Mouse (Mus musculus): Measurements from ENCODE around the gene Hspb3.

Gene Hspb3

GRCm38 (mm10) chr13:113663151-113663779, at the start of gene Hspb3:
Gene Hspb3, minus strand, starts transcription at chr13:113663676.
- no peak for DNase-seq (ENCODE audit: low spot score)

DNA sequence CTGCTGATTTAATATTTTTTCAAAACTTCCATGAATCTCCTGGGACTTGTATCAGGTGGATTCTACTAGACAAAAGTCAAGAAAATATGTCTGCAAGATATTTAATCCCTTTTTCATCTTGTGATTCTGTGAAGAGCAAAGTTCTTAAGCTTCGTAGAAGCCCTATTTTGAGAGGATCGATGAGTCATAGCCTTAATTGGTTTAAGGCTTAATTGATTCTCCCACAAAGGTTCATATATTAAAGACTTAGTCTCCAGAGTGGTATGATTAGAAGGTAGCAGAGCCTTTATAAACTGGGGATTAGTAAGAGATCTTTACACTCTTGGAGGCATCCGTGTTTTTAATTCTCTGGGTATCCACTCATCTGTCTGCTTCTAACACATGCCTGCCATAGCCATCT, 49.7 kb upstream of the Hspb3 start:
- DNase-seq (ENCODE audit: low spot score) = no peak

- DNase-seq (ENCODE audit: low spot score) = no peak
Measured at GRCm38 (mm10) chr13:113706183-113706582, 42.7 kb upstream of the Hspb3 start.

- no peak for DNase-seq (ENCODE audit: low spot score)
Measured at GRCm38 (mm10) chr13:113701185-113701584, 37.7 kb upstream of the Hspb3 start.

- no peak for DNase-seq (ENCODE audit: low spot score)
Measured at GRCm38 (mm10) chr13:113699928-113700327, 36.5 kb upstream of the Hspb3 start.

- no peak for DNase-seq (ENCODE audit: low spot score)
Measured at GRCm38 (mm10) chr13:113699415-113699873, 36.0 kb upstream of the Hspb3 start.

GRCm38 (mm10) chr13:113696838-113697321, 33.4 kb upstream of the Hspb3 start:
- no peak for DNase-seq (ENCODE audit: low spot score)

DNA sequence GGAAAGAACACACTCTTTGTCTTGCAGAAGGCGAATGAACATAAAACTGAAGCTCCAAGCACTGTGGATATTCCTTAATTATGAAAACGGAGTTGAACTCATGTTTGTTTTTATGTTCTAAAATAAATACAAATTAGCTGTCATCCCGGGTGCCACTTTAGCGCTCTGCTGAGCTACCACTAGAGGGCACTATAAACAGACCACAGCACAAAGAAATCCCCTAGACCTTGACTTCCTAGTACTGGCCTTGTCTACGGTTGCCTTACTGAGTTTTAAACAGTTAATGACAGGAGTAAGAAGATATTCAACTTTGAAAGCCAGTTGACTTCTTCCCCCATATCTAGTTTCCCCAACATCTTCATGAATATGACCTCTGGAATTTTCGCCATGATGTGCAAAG, 29.9 kb upstream of the Hspb3 start:
- peak; percentile 13 for DNase-seq (ENCODE audit: low spot score)

DNA sequence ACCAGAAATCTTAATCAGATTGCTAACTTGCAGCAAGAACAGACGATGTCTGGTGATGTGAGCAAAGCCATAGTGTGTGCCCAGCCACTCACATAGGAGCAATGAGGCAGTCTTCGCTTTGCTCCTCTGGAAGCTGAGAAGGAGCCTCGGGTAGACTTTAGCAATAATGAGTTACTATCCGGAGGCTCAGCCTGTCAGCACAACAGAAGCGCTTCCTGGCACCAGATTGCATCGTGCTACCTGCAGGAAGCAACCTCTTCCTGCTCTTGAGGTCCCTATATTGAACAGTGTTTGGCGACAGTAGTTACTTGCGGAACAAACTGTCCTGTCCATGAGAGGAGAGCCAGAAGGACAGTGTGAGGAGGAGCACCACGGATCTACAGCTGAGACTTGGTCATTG, 28.2 kb upstream of the Hspb3 start:
- no peak for DNase-seq (ENCODE audit: low spot score)

GRCm38 (mm10) chr13:113689883-113690282, 26.4 kb upstream of the Hspb3 start:
- DNase-seq (ENCODE audit: low spot score) = no peak

DNA sequence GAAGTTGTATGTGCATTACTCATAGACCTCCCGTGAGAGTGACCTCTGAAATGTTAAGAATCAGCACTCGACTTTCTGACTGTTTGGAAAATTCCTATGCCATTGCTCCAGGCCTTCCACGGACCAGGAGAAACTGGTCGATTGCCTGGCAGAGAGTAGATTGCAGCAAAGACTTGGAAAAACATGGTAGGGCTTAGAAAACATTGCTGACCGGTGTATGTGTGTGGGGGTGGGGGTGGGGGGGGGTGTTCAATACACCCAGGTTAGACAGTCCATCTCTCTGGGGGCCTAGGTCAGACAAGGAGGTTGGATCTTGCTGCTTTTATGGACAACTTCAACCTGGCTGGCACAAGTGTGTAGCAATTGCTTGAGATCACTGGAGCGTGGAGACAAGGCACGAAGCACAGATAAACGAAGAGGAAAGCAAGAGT, 23.2 kb upstream of the Hspb3 start:
- no peak for DNase-seq (ENCODE audit: low spot score)

DNA sequence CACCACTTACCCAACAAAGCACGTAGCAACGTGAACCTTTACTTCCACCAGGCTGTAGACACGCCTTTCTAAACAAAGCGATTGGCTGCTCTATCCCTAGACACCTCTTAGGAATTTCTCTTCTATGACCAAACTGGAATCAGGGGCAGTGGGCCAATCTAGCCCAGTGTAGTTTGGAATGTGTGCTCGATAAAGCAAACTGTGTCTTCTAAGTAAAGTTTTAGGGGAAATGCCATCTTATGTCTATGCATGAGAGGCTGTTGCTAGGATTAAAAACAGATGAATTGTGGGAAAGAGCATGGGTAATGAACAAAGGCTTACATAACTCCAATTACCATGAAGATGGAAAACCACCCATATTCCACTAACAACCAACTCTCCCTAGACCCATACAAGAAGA, 19.3 kb upstream of the Hspb3 start:
- no peak for DNase-seq (ENCODE audit: low spot score)

GRCm38 (mm10) chr13:113680646-113681045, 17.2 kb upstream of the Hspb3 start:
- no peak for DNase-seq (ENCODE audit: low spot score)

DNA sequence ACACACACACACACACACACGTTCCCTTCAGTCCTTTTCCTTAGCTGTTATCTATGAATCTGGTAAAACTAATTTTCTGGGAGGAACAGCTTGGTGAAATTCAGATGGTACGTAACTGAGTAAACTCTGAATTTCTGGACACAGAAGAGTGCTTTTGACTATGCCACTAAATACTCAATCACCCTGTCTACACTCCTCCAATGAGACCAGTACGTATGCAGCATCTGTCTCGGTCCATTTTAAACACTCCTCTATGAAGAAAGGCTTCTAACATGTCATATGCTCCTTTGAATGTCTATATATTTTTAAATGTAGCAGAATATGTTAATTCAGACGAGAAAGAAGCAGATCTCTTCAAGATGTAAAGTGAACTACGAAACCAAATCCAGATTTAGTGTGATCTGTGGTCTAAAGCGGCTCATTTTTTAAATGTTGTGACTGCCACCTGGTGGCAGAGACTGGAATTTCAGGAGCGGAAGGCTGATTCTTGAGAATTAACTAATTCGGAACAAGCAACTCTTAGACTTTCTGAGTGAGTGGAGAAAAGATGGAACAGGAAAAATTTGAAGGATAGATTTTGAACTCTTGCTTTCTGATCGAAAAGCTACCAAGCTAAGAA, 6.1 kb upstream of the Hspb3 start:
- peak; percentile 51 for DNase-seq (ENCODE audit: low spot score)

DNA sequence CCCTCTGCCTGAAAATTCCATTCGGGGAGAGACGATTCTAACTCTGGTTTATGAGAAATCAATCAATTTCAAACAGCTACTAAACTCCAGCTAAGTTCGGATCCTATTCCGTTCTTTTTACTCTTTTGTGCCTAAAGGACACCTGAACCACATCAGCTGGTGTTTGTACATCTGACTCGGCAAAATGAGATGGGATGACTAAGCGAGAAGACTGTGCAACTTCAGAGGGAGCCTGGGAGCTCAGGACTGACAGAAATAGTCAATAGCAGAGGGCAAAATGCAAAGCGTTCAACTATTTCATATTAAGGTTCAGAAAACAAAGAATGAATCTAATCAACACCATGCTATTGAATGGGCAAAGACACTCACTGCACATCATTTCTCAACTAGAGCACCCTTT, 407 bp upstream of the Hspb3 start:
- DNase-seq (ENCODE audit: low spot score) = no peak

DNA sequence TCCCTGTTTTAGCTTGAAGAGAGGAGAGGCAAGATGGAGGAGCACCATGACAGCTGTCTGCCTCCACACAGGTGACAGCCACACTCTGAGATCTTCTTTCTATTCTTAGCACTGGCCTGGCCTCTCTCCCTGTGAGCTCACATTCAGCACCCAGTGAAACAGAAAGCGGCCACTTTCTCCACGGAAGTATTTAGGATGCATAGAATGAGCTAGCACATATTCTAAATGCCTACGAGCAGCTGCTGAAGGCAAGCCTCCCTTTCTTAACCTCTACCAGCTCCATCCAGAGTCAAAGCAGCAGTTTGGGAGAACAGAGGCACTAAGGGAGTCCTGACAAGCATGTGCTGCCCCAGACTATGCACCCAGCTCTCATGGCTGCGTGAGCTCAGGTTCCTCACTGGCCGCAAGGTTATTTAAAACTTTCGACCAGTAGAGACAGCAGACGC, 1.6 kb downstream of the Hspb3 start:
- no peak for DNase-seq (ENCODE audit: low spot score)

DNA sequence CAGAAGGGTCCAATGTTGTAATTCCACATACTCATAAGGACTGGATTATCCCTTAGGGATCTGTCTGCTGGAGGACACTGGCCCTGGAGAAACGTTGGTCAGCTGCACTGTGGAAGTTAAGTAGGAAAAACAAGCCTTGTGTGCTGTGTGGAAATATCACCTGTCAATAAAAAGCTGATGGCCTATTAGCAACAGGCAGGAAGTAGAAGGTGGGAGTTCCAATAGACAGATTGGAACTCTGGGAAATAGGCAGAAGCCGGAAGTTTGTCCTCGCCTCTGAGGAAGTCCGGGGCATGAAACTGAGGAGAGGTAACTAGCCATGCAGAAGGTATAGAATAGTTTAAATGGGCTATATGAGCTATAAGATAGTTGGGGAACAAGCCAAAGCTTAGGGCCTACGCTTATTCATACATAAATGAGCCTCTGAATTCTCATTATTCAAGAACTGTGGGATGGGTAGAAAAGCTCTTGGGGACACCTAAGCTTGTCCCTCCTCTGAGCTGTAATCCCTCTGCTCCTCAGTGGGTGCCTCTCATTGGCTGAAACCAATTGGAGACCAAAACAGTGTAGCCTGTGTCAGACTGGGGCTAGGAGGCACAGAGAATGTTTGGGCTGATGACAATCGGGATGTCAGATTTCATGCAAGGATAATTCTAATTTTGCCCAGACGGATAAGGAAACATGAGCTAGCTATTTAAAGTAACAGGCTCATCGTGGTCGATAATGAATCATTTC, 2.7 kb downstream of the Hspb3 start:
- no peak for DNase-seq (ENCODE audit: low spot score)

DNA sequence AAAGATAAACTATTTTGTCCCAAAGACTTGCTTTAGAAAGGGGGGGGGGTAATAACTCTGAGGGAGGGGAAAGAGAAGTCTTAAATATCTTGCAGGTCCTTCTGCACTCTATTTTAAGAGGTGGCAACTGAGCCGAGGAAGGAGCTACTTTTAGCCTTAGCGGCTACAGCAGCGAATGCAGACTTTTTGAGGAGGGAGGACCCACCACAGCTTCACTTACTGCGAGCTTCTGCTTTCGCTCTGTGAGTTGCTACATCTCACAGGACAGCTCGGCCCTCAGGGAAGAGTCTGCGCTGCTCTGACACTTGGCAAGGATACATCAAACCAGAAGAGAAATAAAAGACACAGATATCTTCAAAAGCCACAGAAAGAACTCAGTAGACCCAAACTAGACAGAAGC, 6.3 kb downstream of the Hspb3 start:
- no peak for DNase-seq (ENCODE audit: low spot score)

GRCm38 (mm10) chr13:113656639-113657038, 6.8 kb downstream of the Hspb3 start:
- no peak for DNase-seq (ENCODE audit: low spot score)

- no peak for DNase-seq (ENCODE audit: low spot score)
Measured at GRCm38 (mm10) chr13:113655511-113655910, 8.0 kb downstream of the Hspb3 start.

DNA sequence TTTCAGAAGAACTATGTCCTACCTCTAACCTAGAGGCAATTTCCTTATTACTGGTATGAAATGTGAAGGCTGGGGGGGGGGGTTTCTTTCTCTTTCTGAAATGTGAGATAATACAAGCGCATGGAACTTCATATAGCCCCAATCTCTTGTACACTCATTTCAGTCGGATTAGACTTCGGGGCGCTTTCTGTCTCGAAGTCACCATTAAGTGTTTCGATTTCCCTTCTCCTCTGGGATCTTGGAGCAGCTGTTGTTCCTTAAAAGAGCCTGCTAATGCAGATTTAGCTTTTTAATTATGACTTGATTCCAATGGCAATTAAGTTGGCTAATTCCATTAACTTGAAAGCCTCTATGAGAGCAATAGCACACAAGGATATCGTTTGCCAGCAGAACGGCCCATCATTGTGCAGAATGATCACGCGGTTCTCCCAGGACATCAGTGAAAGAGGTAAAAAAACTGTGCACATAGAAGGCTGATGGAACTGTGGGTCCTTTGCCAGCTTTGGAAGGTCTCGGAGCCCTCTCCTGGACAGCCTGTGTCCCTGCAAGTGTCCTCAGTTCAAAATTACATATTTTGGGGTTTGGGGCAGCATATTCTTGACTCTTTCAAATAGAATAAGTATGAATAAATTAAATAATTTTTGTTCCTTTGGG, 22.4 kb downstream of the Hspb3 start:
- DNase-seq (ENCODE audit: low spot score) = no peak

GRCm38 (mm10) chr13:113638914-113639313, 24.6 kb downstream of the Hspb3 start:
- DNase-seq (ENCODE audit: low spot score) = no peak
